Mouse (Mus musculus) CH12.LX (cell line): ENCODE measurements around the gene Lztr1.

Experiments used
- BHLHE40 ChIP-seq: IDR thresholded peaks from 2 replicates; pipeline ENCODE4 v1.6.1; 2011; ENCODE audit warnings: mild to moderate bottlenecking, low read depth, low read length, improper control_type of control experiment
- CHD1 ChIP-seq: IDR thresholded peaks from 2 replicates; pipeline ENCODE4 v1.6.1; 2012; ENCODE audit warnings: low read depth, low read length, improper control_type of control experiment, inconsistent platforms
- CTCF ChIP-seq, 2 experiments: IDR thresholded peaks in 1 of 2; conservative IDR thresholded peaks in 1 of 2; 2 replicates each; pipeline ENCODE4 v1.5.1; 2011 to 2012; ENCODE audit warnings: low read depth in 2 of 2, low read length in 2 of 2, improper control_type of control experiment in 1 of 2, inconsistent platforms in 1 of 2, mild to moderate bottlenecking in 1 of 2, moderate library complexity in 1 of 2
- EP300 ChIP-seq: IDR thresholded peaks from 2 replicates; pipeline ENCODE4 v1.6.1; 2011; ENCODE audit warnings: low read length, improper control_type of control experiment
- ETS1 ChIP-seq: conservative IDR thresholded peaks from 2 replicates; pipeline ENCODE4 v1.6.1; 2012; ENCODE audit warnings: low read depth, mild to moderate bottlenecking, inconsistent platforms, low read length, improper control_type of control experiment, moderate library complexity
- MAFK ChIP-seq: IDR thresholded peaks from 2 replicates; pipeline ENCODE4 v1.6.1; 2011; ENCODE audit warnings: low read length, improper control_type of control experiment; ENCODE audit not compliant: insufficient replicate concordance
- MEF2A ChIP-seq: IDR thresholded peaks from 2 replicates; pipeline ENCODE4 v1.6.1; 2014; ENCODE audit warnings: low read depth, mild to moderate bottlenecking, inconsistent platforms, low read length, improper control_type of control experiment, borderline replicate concordance
- NELFE ChIP-seq: IDR thresholded peaks from 2 replicates; pipeline ENCODE4 v1.6.1; 2011; ENCODE audit warnings: low read depth, low read length, improper control_type of control experiment
- SIN3A ChIP-seq: IDR thresholded peaks from 2 replicates; pipeline ENCODE4 v1.6.1; 2012; ENCODE audit warnings: low read length, improper control_type of control experiment, inconsistent platforms
- ZMIZ1 ChIP-seq: IDR thresholded peaks from 2 replicates; pipeline ENCODE4 v1.6.1; 2012; ENCODE audit warnings: low read depth, mild to moderate bottlenecking, inconsistent platforms, low read length, improper control_type of control experiment
- ZNF384 ChIP-seq: IDR thresholded peaks from 2 replicates; pipeline ENCODE4 v1.6.1; 2012; ENCODE audit warnings: low read depth, low read length, improper control_type of control experiment, inconsistent platforms

DNA sequence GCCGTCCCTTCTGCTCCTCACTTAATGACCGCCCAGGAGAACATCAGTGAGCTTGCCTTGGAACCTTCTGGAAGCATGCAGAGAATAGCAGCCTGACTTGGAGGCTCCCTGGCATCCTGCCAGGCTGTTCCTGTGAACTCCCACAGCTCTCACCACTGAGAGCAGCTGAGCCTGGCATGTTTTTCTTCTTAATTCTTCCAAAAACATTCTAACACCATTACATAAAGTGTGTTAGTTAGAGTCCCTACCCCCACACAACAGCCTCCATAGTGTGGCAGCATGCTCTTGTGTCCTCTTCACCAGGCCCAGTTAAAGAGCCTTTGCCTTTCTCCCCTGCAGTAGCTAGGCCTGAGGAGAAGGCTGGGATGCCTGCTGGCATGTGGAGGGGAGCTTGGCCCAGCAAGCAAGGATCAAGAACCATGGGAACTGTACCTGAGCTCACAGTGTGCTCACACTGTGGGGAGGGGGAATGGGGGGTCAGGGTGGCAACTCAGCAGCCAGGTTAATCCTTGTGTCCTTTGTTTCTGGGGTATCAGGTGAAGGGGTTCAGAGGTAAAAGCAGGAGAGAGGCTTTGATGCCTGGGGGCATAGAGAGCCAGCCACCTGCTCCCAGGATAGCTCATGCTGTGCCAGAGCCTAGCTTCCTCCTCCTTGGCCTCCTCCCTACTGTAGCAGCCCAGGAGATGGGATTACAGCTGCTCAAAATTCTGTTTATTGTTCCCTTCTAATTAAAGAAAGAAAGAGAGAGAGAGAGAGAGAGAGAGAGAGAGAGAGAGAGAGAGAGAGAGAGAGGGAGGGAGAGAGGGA is 11.8 kb upstream of the Lztr1 start:
- TF ChIP-seq CTCF (conservative IDR thresholded peaks at IDR 0.05 in 1 of 2, IDR thresholded peaks at IDR 0.05 in 1 of 2; ENCODE audit: low read depth in 2 of 2, low read length in 2 of 2) (no peak), EP300 (no peak), MAFK (no peak), ZNF384 (no peak), ZMIZ1 (no peak), BHLHE40 (no peak), MEF2A (no peak), ETS1 (no peak), CHD1 (no peak), NELFE (no peak), SIN3A (no peak)
